Comparison of ENCODE assay signal across 27 mouse cellular contexts in the genomic region with DNA sequence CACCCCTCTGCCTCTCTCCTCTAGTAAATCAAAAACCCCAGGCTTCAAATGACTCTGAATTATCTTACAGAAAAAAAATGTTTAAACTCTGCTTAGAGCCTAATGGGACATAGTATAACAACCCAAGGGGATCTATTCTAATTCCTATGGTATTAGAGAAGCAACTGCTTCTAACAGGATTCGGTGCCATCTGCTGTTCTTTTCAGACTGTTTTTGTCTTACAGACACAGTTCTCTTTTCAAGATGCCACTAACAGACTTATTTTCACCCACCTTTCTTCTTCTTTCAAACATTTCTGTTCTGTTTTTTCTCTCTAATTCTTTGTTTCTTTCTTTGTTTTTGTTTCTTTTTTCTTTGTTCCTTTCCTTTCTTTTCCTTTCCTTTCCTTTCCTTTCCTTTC.
"Had no signal": no experiment of that assay in that cellular context is flagged by ENCODE, and none has a peak within 500 bp of the region (broad histone marks: within the 10 kb centered on the region; RNA-seq: fewer than 3 reads in every experiment).

No protein-coding gene starts in this region.

- ATAC-seq: hindbrain, postnatal 0 days; intestine, embryonic 16.5 days had no signal

- H3K27ac ChIP-seq: gastrocnemius, adult 2 months; heart, embryonic 10.5 days; hindbrain, embryonic 13.5 days; hindbrain, embryonic 15.5 days; hindbrain, postnatal 0 days; kidney, embryonic 15.5 days; kidney, postnatal 0 days; layer of hippocampus, adult 2 months; left cerebral cortex, adult 2 months; limb, embryonic 10.5 days; limb, embryonic 12.5 days; liver, embryonic 13.5 days; liver, embryonic 15.5 days had no signal

- H3K27me3 ChIP-seq: heart, embryonic 12.5 days; hindbrain, embryonic 13.5 days; hindbrain, embryonic 15.5 days; kidney, embryonic 15.5 days; limb, embryonic 12.5 days; liver, embryonic 13.5 days; liver, embryonic 15.5 days had no signal

- H3K9ac ChIP-seq: heart, embryonic 12.5 days; hindbrain, embryonic 13.5 days; hindbrain, embryonic 15.5 days; kidney, embryonic 15.5 days; limb, embryonic 12.5 days; liver, embryonic 13.5 days; liver, embryonic 15.5 days had no signal

- H3K4me2 ChIP-seq: heart, embryonic 12.5 days; hindbrain, embryonic 13.5 days; hindbrain, embryonic 15.5 days; kidney, embryonic 15.5 days; limb, embryonic 12.5 days; liver, embryonic 11.5 days; liver, embryonic 13.5 days; liver, embryonic 15.5 days had no signal

- H3K9me3 ChIP-seq: heart, embryonic 10.5 days; heart, embryonic 12.5 days; hindbrain, embryonic 13.5 days; hindbrain, embryonic 15.5 days; kidney, embryonic 15.5 days; limb, embryonic 10.5 days; limb, embryonic 12.5 days; liver, embryonic 13.5 days; liver, embryonic 15.5 days had no signal

- DNase-seq: gastrocnemius, adult 2 months; gastrocnemius, postnatal 10 days; gastrocnemius, postnatal 25 days; heart, adult 18-20 months; heart, postnatal 10 days; heart, postnatal 36 days; kidney, adult 11 months; kidney, adult 2 months; kidney, adult 9 months; kidney, postnatal 14 days; kidney, postnatal 36 days; liver; liver, embryonic 13.5 days had no signal

- H3K4me1 ChIP-seq: heart, embryonic 10.5 days; heart, embryonic 12.5 days; hindbrain, embryonic 13.5 days; hindbrain, embryonic 15.5 days; kidney, embryonic 15.5 days; limb, embryonic 10.5 days; limb, embryonic 12.5 days; liver, embryonic 13.5 days; liver, embryonic 15.5 days had no signal

- H3K36me3 ChIP-seq: heart, embryonic 10.5 days; heart, embryonic 12.5 days; hindbrain, embryonic 13.5 days; hindbrain, embryonic 15.5 days; kidney, embryonic 15.5 days; limb, embryonic 10.5 days; limb, embryonic 12.5 days; liver, embryonic 13.5 days; liver, embryonic 15.5 days had no signal

- H3K4me3 ChIP-seq: gastrocnemius, adult 2 months; heart, embryonic 10.5 days; heart, embryonic 12.5 days; hindbrain, embryonic 13.5 days; hindbrain, embryonic 15.5 days; kidney, embryonic 15.5 days; layer of hippocampus, adult 2 months; left cerebral cortex, adult 2 months; limb, embryonic 10.5 days; limb, embryonic 12.5 days; liver, embryonic 13.5 days; liver, embryonic 15.5 days had no signal
